8 mouse cellular contexts compared by ENCODE assay signal in genomic region chr10:81177958-81178712, GRCm38 (mm10). TPM values are rescaled to one million over a fixed set of nuclear protein-coding genes. Genes with fewer than 3 reads are reported as not detected.
DNase-seq lines count a peak whose midpoint lies in the region; ATAC-seq and TF ChIP-seq lines count a peak whose summit lies in the region.

No protein-coding gene starts in this region.

- ATAC-seq in limb, embryonic 13.5 days (ENCODE audit: low FRiP score, low read depth), result no peak
- ATAC-seq in stomach, embryonic 16.5 days (ENCODE audit: insufficient read depth, low FRiP score), result no peak

- H3K4me3 ChIP-seq in cerebellum, adult 2 months (replicated peaks; ENCODE audit: insufficient read depth, low read depth, low read length), result peak overlapping the region; percentile 81
- peak overlapping the region; percentile 100 for H3K4me3 ChIP-seq in limb, embryonic 13.5 days
- H3K4me3 ChIP-seq in stomach, embryonic 16.5 days (replicated peaks; ENCODE audit: low read length), result peak overlapping the region; percentile 99

- H3K36me3 ChIP-seq in limb, embryonic 13.5 days, result peaks cover 51% of the 10 kb centered on the region
- H3K36me3 ChIP-seq in stomach, embryonic 16.5 days (ENCODE audit: control insufficient read depth, insufficient read depth, low read length), result peaks cover 41% of the 10 kb centered on the region

- no peak for TF ChIP-seq POLR2A in cerebellum, adult 2 months (IDR thresholded peaks at IDR 0.05; ENCODE audit: borderline replicate concordance, insufficient read depth, low read length)

- WGBS in cerebellum, adult 2 months, result 35% methylated on average over 14 of the region's 14 CpGs
- WGBS in limb, embryonic 13.5 days, result 67% methylated on average over 14 of the region's 14 CpGs
- WGBS in stomach, embryonic 16.5 days, result 55% methylated on average over 14 of the region's 14 CpGs

- no peaks in the 10 kb centered on the region for H3K27me3 ChIP-seq in cerebellum, adult 2 months (ENCODE audit: control insufficient read depth, insufficient read depth, low read length)
- no peaks in the 10 kb centered on the region for H3K27me3 ChIP-seq in limb, embryonic 13.5 days
- no peaks in the 10 kb centered on the region for H3K27me3 ChIP-seq in stomach, embryonic 16.5 days (ENCODE audit: control insufficient read depth, insufficient read depth, low read length)

- peak overlapping the region; percentile 92 for H3K4me2 ChIP-seq in limb, embryonic 13.5 days (replicated peaks)
- H3K4me2 ChIP-seq in stomach, embryonic 16.5 days (ENCODE audit: low read depth, low read length), result peak overlapping the region; percentile 80

- H3K9me3 ChIP-seq in limb, embryonic 13.5 days, result no peaks in the 10 kb centered on the region
- H3K9me3 ChIP-seq in stomach, embryonic 16.5 days (replicated peaks; ENCODE audit: control insufficient read depth, low read length), result no peaks in the 10 kb centered on the region

- H3K27ac ChIP-seq in cerebellum, adult 2 months (ENCODE audit: insufficient read depth, low read length), result no peak overlapping the region
- no peak overlapping the region; the same call in 1 of the 2 replicates for H3K27ac ChIP-seq in limb, embryonic 13.5 days
- H3K27ac ChIP-seq in stomach, embryonic 16.5 days (ENCODE audit: low read length), result no peak overlapping the region

- peak overlapping the region; percentile 100 for H3K9ac ChIP-seq in limb, embryonic 13.5 days
- peak overlapping the region; percentile 99 for H3K9ac ChIP-seq in stomach, embryonic 16.5 days (ENCODE audit: low read length)

- H3K4me1 ChIP-seq in cerebellum, adult 2 months (ENCODE audit: control insufficient read depth, insufficient read depth, low read length), result peaks cover 18% of the 10 kb centered on the region
- H3K4me1 ChIP-seq in limb, embryonic 13.5 days, result peaks cover 67% of the 10 kb centered on the region
- peaks cover 49% of the 10 kb centered on the region for H3K4me1 ChIP-seq in stomach, embryonic 16.5 days (ENCODE audit: control insufficient read depth, insufficient read depth, low read length)

- TF ChIP-seq CTCF in cerebellum, adult 2 months (IDR thresholded peaks at IDR 0.05; ENCODE audit: borderline replicate concordance, insufficient read depth, low read depth, low read length), result no peak

- no peak for DNase-seq in cerebellum, adult 2 months
- no peak for DNase-seq in cerebellum, postnatal 10 days
- peak; percentile 43 for DNase-seq in thymus, postnatal 14 days
- DNase-seq in thymus, postnatal 0 days (ENCODE audit: low spot score), result no peak
- no peak for DNase-seq in ovary, postnatal 36 days (ENCODE audit: low spot score)
- no peak for DNase-seq in Muller cell, postnatal 12 days (ENCODE audit: inconsistent ontology term)

RNA-seq across cellular contexts. Expression of gene Eef2, which starts 1.7 kb away (rescaled TPM):
- 1,163 and 1,164 TPM in 2 replicates for polyA plus RNA-seq in cerebellum, adult 2 months (2012; rRNA removed)
- 612 and 638 TPM in 2 replicates for polyA plus RNA-seq in thymus, postnatal 0 days (2015; fragmentation: Nextera tagmentation; extraction: Ambion mirVana)
- 577 and 592 TPM in 2 replicates for polyA plus RNA-seq in limb, embryonic 13.5 days (2015; fragmentation: Nextera tagmentation; extraction: Ambion mirVana)
- 533 and 575 TPM in 2 replicates for polyA plus RNA-seq in stomach, embryonic 16.5 days (2015; fragmentation: Nextera tagmentation; extraction: Ambion mirVana)

RNA-seq across cellular contexts. Expression of gene Dapk3, which starts 4.7 kb away (rescaled TPM):
- 70.7 and 73.0 TPM in 2 replicates for polyA plus RNA-seq in cerebellum, adult 2 months (2012; rRNA removed)
- 47.8 and 54.1 TPM in 2 replicates for polyA plus RNA-seq in thymus, postnatal 0 days (2015; fragmentation: Nextera tagmentation; extraction: Ambion mirVana)
- 53.4 and 53.7 TPM in 2 replicates for polyA plus RNA-seq in limb, embryonic 13.5 days (2015; fragmentation: Nextera tagmentation; extraction: Ambion mirVana)
- 30.5 and 32.4 TPM in 2 replicates for polyA plus RNA-seq in stomach, embryonic 16.5 days (2015; fragmentation: Nextera tagmentation; extraction: Ambion mirVana)

RNA-seq across cellular contexts. Expression of gene 4930442H23Rik, which starts 5.5 kb away (rescaled TPM):
- polyA plus RNA-seq in cerebellum, adult 2 months (2012; rRNA removed), result not detected in 2 replicates
- not detected in 2 replicates for polyA plus RNA-seq in thymus, postnatal 0 days (2015; fragmentation: Nextera tagmentation; extraction: Ambion mirVana)
- not detected in 2 replicates for polyA plus RNA-seq in limb, embryonic 13.5 days (2015; fragmentation: Nextera tagmentation; extraction: Ambion mirVana)
- polyA plus RNA-seq in stomach, embryonic 16.5 days (2015; fragmentation: Nextera tagmentation; extraction: Ambion mirVana), result not detected in 2 replicates

RNA-seq across cellular contexts. Expression of gene Pias4, which starts 10.4 kb away (rescaled TPM):
- polyA plus RNA-seq in cerebellum, adult 2 months (2012; rRNA removed), result 34.8 and 36.0 TPM in 2 replicates
- 37.3 and 39.0 TPM in 2 replicates for polyA plus RNA-seq in thymus, postnatal 0 days (2015; fragmentation: Nextera tagmentation; extraction: Ambion mirVana)
- 62.2 and 62.3 TPM in 2 replicates for polyA plus RNA-seq in limb, embryonic 13.5 days (2015; fragmentation: Nextera tagmentation; extraction: Ambion mirVana)
- 34.8 and 35.8 TPM in 2 replicates for polyA plus RNA-seq in stomach, embryonic 16.5 days (2015; fragmentation: Nextera tagmentation; extraction: Ambion mirVana)

RNA-seq across cellular contexts. Expression of gene Nmrk2, which starts 23.7 kb away (rescaled TPM):
- 0.16 and 0.33 TPM in 2 replicates for polyA plus RNA-seq in cerebellum, adult 2 months (2012; rRNA removed)
- 0.08 TPM in 1 of 2 replicates, not detected in the other for polyA plus RNA-seq in thymus, postnatal 0 days (2015; fragmentation: Nextera tagmentation; extraction: Ambion mirVana)
- 0.18 and 0.26 TPM in 2 replicates for polyA plus RNA-seq in limb, embryonic 13.5 days (2015; fragmentation: Nextera tagmentation; extraction: Ambion mirVana)
- polyA plus RNA-seq in stomach, embryonic 16.5 days (2015; fragmentation: Nextera tagmentation; extraction: Ambion mirVana), result 0.57 TPM in 1 of 2 replicates, not detected in the other
